Mouse (Mus musculus) kidney, postnatal 10 days (tissue): ENCODE data around the gene Aoc1.
"Not testable (repeated sequence)": the region's sequence is repeated elsewhere in the genome, so short reads cannot be mapped to it uniquely, and the experiment has no call there.

Source experiments
- DNase-seq: peaks from one replicate; pipeline ENCODE4 v3.0.0; 2021; ENCODE audit warnings: mixed read lengths

Gene Aoc1

DNA sequence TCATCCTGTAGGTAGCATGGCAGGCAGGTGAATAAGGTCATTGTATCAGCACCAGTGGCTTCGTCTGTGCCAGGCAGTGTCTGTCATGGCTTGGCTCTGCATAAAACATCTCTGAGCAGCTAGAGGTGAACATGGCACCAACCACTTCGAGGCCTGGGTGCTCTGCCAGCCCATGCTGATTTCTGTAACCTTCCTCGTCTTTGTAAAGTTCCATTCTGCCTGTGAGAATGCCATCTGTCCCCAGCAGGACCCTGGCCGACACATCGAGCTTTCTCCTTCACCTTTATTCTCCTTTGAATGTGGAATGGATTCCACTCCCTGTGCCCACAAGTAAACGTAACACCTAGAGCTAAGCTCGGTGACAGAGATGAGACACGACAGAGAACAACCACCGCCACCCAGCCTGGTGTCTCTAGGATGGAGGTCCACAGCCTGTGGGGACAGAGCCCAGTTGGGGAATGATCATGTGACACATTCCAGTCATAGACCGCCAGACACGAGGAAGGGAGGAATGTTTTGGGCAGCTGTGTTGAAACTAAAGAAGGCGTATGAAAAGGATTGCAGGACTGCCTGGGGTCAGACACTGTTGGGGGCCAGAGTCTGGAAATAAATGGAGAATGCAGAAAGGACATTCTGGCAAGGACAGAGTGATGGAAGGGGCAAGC is 10.9 kb upstream of the Aoc1 start:
- peak; percentile 37 for DNase-seq

DNA sequence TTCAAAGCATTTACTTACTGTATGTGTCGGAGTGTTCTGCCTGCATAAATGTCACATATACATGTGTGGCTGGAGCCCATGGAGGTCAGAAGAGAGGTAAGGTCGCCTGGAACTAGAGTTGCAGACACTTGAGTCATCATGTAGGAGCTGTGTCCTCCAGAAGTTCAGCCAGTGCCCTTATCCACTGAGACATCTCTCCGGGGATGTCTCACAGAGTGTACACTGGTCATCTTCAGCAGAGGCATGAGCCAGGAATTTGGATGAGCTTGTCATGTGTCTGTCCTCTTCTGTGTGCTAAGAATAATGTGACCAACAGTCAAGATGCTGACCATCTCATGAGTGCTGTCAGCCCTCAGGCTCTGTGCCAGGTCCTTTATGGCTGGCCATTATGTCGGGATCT is 9.9 kb upstream of the Aoc1 start:
- DNase-seq: peak; percentile 19

GRCm38 (mm10) chr6:48863488-48863887 is 9.2 kb upstream of the Aoc1 start:
- peak; percentile 22 for DNase-seq

- DNase-seq: peak; percentile 5
These were observed 8.5 kb upstream of the Aoc1 start for GRCm38 (mm10) chr6:48864181-48864580.

DNA sequence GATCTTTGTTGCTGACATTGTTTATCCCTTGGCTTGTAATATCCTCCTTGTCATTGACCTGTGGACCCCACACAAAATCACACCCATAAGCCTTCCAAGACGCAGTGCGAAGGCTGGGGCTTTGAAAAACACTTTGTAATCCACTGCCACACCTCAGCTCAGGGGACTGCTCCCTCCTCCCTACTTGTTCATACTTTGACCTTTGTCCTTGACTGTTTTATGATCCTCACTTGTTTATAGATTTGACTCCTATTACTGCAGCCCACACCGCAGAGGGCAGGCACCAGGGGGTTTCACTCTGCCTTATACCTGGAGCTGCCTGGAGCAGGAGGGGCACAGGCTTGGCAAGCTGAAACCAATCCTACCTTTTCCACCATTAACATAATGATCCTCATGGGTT is 8.0 kb upstream of the Aoc1 start:
- peak; percentile 26 for DNase-seq

GRCm38 (mm10) chr6:48865152-48865745 is 7.4 kb upstream of the Aoc1 start:
- peak; percentile 5 for DNase-seq

- DNase-seq: peak; percentile 5
These were observed 6.2 kb upstream of the Aoc1 start for GRCm38 (mm10) chr6:48866355-48866950.

DNA sequence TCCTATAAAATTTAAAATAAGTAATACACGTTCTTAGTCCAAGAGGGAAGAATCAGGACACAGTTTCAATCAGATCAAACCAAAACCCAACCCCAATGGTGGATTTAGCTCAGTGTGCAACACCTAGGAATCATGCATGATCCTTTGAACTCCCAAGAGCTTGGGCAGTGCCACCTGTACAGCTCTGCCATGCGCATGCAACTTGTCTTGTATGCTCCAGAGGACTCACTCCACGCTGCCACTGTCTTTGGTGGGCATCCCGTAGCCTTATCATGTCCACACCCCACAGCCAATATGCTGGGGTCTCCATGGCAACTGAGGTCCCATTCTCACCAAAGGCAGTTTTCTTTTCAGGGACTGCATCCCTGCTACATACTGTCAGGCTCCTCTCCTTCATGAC is 5.5 kb upstream of the Aoc1 start:
- DNase-seq: peak; percentile 4

GRCm38 (mm10) chr6:48869774-48870173 is 2.9 kb upstream of the Aoc1 start:
- DNase-seq: no peak

DNA sequence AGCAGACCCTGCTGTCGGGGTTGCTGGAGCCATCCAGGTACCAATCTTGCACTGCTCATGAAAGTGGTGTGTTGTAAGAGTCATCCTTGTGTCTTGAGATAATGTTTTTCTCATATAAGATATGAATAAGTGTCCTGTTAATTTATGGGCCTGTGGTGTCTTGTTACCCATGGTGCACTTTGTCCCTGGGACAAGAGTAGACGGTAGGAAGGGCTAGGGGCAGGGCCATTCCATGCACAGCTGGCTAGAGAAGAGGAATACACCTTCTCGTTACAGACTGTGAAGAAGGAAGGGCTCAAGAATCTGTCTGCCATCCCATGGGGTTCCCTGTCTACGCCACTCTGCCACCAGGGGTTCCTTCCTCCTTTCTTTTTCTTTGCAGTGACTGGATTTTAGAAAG is 1.9 kb downstream of the Aoc1 start:
- DNase-seq: no peak

DNA sequence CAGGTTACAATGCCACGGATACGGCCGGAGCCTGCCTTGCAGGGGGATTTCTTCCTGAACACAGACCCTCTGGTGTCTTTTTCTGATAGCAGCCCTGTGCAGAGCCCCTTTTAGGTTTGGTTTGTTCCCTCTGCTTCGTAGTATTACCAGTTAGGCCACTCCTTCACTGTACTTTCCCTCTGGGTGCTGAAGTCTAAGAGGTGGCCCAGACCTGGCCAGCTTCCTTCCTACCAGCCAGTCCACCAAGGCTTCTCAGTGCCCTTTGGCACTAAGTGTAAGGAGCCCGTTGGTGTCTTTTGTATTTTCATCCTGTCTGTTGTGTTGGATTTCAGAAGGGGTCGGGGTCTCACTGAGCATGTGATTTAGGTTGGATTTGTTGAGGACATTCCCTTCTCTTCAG is 2.8 kb downstream of the Aoc1 start:
- DNase-seq: no peak

DNA sequence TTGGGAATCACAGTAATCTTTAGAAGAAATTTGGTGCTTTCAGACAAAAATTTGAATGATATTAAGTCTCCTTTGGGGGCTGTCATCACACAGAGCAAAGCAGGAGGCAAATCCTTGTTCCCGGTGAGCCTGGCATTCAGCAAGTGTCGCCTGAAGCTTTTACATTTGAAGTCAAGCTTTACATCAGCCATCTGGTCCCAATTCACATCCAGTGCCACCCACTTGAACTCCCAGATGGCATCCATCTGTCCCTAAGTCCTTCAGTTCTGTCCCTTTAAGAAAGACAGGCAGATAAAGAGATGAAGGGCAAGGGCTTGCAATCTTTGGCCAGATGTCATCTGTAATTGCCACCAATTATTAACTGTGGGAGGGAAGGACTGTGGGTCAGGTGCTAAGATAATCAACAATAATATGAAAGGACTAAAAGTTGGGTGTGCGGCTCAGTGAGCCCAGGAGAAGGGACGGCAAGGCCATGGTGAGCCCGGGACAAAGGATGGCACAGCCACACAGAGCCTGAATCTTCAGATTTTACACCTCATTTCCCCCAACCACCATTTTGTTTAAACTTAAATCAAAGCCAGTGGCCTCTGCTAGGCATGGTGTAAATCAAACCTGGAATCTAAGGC is 3.9 kb downstream of the Aoc1 start:
- no peak for DNase-seq

- DNase-seq: no peak
These were observed 21.5 kb downstream of the Aoc1 start for GRCm38 (mm10) chr6:48894203-48894602.

GRCm38 (mm10) chr6:48894938-48895818 is 22.5 kb downstream of the Aoc1 start:
- no peak for DNase-seq

GRCm38 (mm10) chr6:48895941-48896340 is 23.2 kb downstream of the Aoc1 start:
- DNase-seq: no peak

- DNase-seq: no peak
These were observed 24.3 kb downstream of the Aoc1 start for GRCm38 (mm10) chr6:48896956-48897355.

DNA sequence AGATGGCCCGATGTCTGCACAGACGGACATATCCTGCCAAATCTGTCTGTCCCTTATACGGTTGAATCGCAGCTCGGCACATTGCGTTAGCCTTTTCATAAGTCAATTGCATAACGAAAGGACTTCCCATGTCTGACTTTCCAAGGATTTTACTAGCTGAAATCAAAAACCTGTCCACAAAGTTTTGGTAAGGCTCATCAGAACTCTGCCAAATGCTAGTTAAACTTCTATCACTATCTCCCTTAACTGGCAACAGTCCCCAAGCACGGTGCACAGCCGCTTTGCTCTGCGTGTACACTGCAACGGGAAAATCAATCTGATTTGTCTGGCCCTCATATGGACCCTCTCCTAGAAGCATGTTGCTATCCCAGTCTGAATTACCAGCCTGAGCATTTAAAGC is 28.6 kb downstream of the Aoc1 start:
- DNase-seq: not testable (repeated sequence)

GRCm38 (mm10) chr6:48902511-48903406 is 30.1 kb downstream of the Aoc1 start:
- DNase-seq: peak; percentile 62

- no peak for DNase-seq
These were observed 30.7 kb downstream of the Aoc1 start for GRCm38 (mm10) chr6:48903437-48903836.

- no peak for DNase-seq
These were observed 32.9 kb downstream of the Aoc1 start for GRCm38 (mm10) chr6:48905606-48906005.

DNA sequence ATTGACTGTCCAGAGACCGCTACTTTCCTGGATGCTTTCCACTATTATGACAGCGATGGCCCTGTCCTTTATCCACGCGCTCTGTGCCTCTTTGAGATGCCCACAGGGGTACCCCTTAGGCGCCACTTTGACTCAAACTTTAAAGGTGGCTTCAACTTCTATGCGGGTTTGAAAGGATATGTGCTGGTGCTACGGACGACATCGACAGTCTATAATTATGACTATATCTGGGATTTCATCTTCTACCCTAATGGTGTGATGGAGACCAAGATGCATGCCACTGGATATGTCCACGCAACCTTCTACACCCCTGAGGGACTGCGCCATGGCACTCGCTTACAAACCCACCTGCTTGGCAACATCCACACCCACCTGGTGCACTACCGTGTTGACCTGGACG is 33.7 kb downstream of the Aoc1 start:
- DNase-seq: no peak

DNA sequence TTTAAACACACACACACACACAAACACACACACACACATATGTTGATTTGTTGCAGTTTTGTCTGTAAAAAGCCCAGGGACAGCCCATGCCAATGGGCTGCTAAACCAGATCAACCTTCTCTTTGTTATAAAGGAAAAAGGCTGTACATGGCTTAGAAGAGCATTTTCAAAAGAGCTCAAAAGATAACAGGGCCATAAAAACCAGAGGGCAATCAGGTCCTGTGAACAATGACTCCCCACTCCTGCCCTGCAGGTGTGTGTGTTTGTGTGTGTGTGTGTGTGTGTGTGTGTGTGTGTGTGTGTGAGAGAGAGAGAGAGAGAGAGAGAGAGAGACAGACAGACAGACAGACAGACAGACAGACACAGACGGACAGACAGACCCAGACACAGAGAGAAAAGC is 36.5 kb downstream of the Aoc1 start:
- DNase-seq: no peak
